Mouse (Mus musculus): ENCODE measurements around the gene Slc25a33.

The Slc25a33 gene

DNA sequence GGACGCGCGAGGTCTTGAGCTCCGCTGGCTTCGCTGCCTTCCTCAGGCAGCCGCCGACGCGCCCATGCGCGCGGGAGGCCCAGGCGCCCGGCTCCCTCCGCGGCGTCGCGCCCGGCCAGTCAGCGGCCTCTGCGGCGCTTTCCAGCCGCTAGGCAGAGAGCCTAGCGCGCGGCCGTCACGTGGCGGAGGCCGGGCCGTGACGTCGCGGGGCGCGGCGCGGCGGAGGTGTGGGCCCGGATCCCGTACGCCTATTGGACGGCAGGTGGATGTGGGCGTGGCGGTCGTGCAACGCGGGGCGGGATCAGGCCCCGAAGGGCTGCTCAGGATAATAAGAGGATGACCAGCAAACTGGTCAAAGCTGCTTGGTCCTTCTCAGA lies at the start of gene Slc25a33:
Gene Slc25a33 (minus strand): TSS at position 184 of the 377 bp plus-strand sequence.
- TF ChIP-seq GATA4 (IDR thresholded peaks at IDR 0.05; ENCODE audit: insufficient replicate concordance, low read length), result peak; percentile 9; the same call in 1 of the 2 replicates

DNA sequence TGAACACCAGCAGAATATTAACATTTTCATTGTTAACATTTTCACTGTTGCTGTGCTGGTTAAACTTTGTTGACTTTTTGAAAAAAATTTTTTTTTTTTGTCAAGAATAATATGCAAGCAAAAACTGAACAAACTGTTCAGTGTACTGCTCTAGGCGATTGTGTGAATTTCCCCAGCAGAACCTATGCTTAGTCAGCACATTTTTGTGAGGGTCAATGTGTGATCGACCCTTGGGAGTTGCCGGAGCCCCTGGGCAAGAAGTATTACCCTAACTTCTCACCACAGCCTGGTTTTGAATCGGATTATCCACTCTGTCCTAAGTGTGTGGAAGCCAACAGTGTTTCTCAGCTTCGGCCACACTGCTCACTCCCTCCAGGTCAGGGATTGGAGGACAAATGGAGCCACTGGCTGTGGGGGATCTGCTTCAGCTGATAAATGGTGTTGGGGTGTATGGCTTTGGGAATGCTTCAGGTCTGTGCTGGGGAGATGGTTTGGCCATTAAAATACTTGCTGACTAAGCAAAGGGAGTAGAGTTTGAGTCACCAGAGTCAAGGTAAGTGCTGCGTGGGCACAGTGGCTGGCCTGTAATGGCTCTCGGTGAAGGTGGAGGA lies 48.6 kb upstream of the Slc25a33 start:
- no peak for TF ChIP-seq GATA4 (IDR thresholded peaks at IDR 0.05; ENCODE audit: insufficient replicate concordance, low read length)

DNA sequence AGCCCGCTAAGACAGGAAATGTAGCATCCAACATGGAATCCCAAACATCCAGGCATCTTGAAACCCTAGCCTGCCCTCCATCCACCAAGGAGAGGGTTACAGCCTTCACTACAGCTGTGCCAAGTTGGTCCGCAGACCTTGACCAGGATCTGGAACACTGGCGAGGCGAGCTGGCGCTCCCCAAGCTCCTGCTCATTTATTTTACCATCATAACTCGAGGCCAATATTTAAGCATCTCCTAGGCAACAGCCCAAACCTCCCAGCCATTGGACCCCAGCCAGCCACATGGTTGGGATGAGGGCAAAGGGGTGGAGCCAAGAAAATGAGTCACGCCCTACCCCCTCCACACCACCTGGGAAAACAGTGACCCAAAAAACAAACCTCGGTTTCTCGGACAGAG lies 48.0 kb upstream of the Slc25a33 start:
- TF ChIP-seq GATA4 (IDR thresholded peaks at IDR 0.05; ENCODE audit: insufficient replicate concordance, low read length), result no peak

DNA sequence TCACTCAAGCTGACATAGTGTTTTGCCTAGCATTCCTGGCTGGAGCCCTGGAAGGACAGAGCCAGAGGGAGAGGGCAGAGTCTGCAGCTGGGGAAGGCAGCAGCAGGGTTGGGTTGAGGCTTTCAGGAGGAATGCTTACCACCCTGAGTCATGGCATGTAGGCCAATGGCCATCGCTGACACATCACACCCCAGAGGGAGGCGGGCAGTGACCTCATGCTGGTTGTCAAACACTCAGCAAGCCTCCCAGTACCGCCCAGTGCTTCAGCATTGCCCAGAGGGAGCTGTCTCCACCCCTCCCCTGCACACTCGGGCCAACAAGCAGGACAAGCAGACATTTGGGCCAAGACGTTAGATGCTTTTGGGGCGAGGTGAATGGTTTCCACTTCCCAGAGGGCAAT lies 46.5 kb upstream of the Slc25a33 start:
- TF ChIP-seq GATA4 (IDR thresholded peaks at IDR 0.05; ENCODE audit: insufficient replicate concordance, low read length), result no peak

DNA sequence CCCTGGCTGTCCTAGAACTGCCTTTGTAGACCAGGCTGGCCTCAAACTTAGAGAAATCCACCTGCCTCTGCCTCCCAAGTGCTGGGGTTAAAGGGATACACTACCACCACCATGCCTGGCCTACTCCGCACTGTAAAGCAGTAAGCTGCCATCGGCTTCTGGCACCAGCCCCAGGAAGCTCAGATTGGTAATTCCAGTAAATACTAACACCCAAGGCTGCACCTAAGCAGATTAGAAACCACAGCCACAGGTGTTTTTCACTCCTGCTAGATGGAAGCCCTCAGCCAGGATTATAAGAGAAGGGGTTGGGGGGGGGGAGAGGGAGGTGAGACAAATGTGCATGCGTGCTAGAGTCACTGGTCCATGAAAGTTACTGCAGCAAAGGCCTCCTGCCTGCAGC lies 45.1 kb upstream of the Slc25a33 start:
- TF ChIP-seq GATA4 (IDR thresholded peaks at IDR 0.05; ENCODE audit: insufficient replicate concordance, low read length), result no peak

DNA sequence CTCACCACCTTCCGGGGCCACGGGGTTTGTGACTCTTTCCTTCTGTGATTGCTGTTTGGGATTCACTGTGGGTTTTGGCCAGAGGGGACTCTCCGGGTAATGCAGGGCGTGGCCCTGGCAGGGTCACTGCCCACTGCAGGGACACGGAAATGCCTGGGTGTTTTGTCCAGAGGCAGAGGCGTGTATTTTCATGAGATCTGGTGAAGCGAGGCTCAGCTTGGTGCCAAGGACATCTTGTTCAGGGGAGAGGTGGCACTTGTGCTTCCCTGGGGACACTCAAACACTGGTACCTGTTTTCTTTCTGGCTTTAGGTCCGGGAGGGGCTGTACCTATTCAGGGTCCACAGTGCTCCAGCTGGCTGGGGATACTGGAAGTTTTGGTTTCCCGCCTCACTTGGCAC lies 42.5 kb upstream of the Slc25a33 start:
- no peak for TF ChIP-seq GATA4 (IDR thresholded peaks at IDR 0.05; ENCODE audit: insufficient replicate concordance, low read length)

DNA sequence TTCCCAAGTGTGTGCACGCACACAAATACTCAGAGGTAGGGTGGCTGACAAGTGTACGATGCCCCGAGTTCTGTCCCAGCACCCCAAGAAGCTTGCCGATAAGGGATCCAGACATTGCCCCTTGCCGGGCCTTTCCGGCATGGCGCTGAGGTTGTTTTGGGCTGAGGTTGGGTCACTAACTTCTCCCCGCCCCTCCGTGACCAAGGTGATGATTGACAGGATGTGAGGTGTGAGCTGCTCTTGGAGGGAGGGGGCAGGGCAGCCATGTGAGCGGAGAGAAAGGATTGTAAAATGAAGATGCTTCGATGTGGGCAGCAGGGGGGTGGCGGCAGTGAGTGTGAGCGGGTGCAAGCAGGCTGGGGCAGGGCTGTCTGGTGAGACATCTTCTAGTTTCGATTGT lies 41.5 kb upstream of the Slc25a33 start:
- TF ChIP-seq GATA4 (IDR thresholded peaks at IDR 0.05; ENCODE audit: insufficient replicate concordance, low read length), result no peak

DNA sequence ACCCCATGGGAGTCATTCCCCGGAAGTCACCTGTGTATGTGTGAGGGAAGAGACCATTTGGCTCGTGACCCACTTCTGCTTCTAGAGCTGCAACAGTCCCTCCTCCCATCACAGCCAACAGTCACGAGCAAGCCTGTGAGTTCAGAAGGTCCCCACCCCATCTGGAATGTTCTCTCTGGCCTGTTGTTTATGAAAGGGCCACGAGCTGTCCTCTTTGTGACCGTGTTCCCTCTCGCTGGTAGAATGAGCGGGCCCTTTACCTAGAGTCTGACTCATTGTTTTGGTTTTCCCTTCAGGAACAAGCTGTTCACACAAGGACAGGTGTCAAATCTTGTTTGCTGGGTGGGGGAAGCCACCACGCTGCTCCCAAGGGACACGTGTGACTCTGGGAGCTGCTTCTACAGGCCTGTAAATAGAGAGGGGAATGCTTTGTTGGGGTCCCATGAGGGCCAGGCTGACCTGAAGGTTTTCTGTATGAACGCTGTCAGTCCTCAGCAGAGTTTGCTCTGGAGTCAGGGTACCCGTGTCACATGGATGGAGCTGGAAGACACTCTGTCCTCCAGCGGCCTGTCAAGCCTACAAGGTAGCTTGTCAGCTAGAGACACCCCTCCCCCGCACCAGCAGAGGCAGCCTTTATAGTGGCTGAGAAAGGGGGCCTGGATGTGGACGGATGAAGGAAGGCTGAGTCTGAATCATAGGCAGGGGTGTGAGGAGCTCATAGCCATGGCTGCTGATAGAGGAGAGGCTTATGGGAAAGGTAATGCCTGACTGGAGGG lies 39.5 kb upstream of the Slc25a33 start:
- no peak for TF ChIP-seq GATA4 (IDR thresholded peaks at IDR 0.05; ENCODE audit: insufficient replicate concordance, low read length)

DNA sequence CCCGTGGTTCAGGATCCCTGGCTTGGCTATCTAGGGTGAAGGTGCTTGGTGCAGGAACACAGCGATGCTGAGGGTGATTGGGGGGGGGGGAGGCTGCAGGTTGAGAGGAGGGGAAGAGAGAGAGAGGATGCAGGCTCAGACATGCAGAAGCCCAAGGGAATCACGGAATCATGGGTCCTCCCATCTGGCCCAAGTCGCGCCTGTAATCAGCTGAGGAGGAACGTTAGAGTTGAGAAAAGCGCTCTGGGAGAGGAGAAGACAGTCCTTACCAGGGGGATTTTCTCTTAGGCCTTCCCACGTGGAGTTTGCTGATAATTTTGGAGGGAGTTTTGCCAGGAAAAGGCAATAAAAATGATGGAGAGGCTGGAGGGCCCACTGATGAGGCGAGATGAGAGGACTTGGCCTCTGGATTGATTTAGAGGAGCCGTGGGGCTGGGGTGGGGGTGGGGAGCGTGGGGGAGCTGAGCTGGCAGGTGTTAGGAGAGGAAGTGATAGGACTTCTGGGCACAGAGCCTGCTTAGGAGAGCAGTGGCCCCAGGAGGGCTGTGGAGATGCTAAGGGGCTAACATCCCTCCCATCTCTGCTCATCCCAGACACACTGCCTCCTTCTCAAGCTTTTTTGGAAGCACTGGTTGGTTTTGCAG lies 34.6 kb upstream of the Slc25a33 start:
- TF ChIP-seq GATA4 (IDR thresholded peaks at IDR 0.05; ENCODE audit: insufficient replicate concordance, low read length), result no peak

DNA sequence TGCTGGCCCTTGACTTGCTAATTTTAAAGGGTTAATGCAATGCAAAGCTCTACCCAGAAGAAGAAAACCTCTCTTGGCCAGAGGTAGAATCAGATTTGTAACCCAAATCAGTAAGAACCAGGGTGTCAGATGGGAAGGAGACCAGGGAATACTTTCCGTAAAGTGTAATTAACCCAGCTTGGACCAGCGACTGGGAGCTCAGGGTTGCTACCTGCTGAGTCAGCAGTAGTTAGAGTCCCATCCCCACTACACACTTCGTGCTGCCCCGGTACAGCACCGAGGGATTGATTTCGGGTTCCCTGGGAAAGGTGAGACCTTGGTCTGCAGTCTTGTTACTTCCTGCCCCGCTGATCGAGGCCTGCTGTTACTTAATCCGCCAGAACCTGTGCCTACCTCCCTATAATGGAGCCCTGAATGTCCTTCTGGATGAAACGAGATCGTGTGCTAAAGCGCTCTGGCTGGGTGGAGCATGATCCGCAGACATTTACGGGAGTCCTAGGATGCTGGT lies 34.0 kb upstream of the Slc25a33 start:
- no peak for TF ChIP-seq GATA4 (IDR thresholded peaks at IDR 0.05; ENCODE audit: insufficient replicate concordance, low read length)

DNA sequence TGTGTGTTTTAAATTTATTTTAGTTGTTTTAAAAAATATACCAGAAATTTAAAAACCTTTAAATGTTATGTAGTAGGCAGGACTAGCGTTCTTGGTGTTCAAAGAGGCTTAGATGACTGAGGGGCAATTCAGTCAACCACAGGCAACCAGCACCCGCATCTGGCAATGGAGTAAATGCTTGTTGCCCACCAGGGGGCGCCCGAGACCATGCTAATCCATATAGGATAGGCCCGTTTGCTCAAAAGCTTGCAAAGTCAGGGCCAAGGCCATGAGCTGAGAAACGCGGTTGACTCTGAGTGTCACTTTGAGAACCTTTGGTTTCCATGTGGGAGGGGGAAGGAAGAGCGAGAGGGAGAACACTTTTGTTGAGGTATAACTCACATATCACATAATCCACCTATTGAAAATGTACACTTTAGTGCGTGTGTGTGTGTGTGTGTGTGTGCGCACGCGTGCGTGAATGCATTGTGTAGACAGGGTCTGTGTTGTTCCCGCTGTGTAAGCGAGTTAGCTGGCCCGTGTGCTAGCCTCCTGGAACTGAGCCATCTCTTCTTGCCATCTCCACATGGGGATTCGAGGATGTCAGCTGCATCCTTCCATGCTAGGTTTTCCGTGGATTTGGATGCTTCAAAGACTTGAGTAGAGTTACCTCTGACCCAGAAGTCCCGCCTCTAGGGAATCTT lies 32.8 kb upstream of the Slc25a33 start:
- no peak for TF ChIP-seq GATA4 (IDR thresholded peaks at IDR 0.05; ENCODE audit: insufficient replicate concordance, low read length)

DNA sequence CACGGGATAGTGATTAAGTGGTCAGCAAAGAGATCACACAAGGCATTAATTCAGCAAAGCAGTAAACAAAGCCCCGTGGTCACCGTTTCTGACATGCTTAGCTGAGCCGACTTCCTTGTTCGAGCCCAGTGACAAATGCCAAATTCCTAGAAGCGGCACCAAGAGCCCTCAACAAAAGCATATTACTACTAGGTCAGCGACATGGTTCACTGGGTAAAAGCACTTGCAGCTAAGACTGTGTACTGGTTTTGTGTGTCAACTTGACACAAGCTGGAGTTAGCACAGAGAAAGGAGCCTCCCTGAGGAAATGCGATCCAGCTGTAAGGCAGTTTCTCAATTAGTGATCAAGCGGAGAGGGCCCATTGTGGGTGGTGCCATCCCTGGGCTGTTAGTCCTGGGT lies 28.2 kb upstream of the Slc25a33 start:
- TF ChIP-seq GATA4 (IDR thresholded peaks at IDR 0.05; ENCODE audit: insufficient replicate concordance, low read length), result no peak

DNA sequence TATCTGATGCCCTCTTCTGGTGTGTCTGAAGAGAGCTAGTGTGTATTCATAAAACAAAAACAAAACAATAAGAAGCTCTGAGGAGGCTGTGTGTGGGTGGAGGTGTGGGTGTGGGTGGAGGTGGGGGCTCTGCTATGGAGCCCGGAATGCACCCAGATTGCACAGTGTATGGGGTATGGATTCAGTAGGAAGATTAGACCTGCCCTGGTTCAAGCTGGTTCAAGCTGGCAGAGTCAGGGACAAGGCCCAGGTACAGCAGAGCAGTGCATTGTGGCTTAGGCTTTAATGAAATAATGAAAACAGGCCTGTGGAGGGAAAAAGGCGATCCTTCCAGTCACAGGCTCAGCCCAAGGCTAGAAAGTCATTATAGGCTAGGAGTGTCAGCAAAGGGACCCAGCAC lies 26.5 kb upstream of the Slc25a33 start:
- no peak for TF ChIP-seq GATA4 (IDR thresholded peaks at IDR 0.05; ENCODE audit: insufficient replicate concordance, low read length)

DNA sequence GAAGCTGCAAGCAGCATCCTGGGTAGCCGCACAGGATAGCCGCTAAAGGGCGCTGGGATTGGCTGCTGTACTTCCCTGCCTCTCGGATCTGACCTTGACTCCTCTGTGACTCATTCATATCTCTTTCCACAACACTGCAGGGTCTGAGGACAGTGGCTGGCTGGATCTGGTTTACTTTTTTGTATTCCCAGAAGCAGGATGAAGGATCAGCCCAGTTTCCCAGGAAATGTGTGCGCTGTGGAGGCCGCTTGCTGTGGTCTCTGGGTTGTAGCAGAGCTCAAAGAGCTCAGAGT lies 26.0 kb upstream of the Slc25a33 start:
- TF ChIP-seq GATA4 (IDR thresholded peaks at IDR 0.05; ENCODE audit: insufficient replicate concordance, low read length), result peak; percentile 82; the same call in 1 of the 2 replicates

DNA sequence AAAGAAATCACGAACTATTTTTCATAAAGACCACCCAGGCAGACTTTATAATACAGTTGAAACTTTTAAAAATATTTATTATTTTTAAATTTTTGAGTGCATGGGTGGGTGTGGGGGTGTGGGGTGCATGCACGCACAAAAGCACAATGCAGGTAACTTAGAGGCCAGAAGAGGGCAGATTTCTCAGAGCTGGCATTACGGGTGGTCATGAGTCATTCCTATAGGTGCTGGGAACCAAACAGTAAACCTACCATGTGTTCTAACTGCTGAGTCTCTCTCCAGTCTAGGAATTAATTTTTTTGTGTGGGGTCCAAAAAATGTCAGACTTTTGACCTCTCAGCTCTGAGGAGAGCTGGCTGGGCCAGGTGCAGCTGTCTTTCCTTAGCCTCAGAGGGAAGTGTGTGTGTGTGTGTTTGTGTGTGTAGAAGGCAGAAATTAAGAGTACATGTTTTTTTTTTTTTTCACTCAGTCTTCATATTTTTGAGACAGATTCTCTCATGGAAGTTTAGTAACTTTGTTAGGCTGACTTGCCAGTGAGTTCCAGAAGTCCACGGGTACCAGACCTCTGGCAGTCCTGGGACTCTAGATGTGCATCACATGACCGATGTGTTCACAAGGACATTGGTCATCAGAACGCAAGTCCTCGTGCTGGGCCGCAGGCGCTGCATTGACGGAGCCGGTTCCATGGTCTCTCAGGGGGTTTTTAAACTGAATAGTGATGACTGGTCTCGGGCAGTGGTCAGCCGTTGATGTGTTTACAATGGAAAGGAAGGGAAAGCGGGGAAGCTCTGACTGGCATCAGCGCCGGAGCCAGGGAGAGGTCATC lies 25.5 kb upstream of the Slc25a33 start:
- no peak for TF ChIP-seq GATA4 (IDR thresholded peaks at IDR 0.05; ENCODE audit: insufficient replicate concordance, low read length)
